Mouse (Mus musculus) ES-E14 (cell line): ENCODE measurements at regions not wholly inside any gene's neighbourhood (a gene's known extent, or its start where the extent isn't known, plus 50 kb on each side); places are given as distances from the start of the nearest gene placed in this dataset.

Experiments used
- DNase-seq: peaks from one replicate; pipeline ENCODE4 v3.0.0-alpha.2; 2013; ENCODE audit warnings: low read depth, low spot score
- H3K27ac ChIP-seq: 2 replicates; pipeline ENCODE4 v1.5.1; 2012; ENCODE audit warnings: low read depth, mild to moderate bottlenecking, low read length, moderate library complexity, mixed read lengths; ENCODE audit not compliant: poor library complexity, insufficient read depth, severe bottlenecking
- H3K36me3 ChIP-seq: 2 replicates; pipeline ENCODE4 v1.6.1; 2012; ENCODE audit warnings: mild to moderate bottlenecking, low read length, moderate library complexity, mixed read lengths; ENCODE audit not compliant: control insufficient read depth, poor library complexity, insufficient read depth, severe bottlenecking
- H3K4me1 ChIP-seq, 2 experiments: fragments of 150-350 bp in 1 of 2; sonication (generic) in 1 of 2; 2 replicates each; pipeline ENCODE4 v1.6.1; 2012; ENCODE audit warnings: low read length in 2 of 2, mild to moderate bottlenecking in 1 of 2, mixed read lengths in 1 of 2; ENCODE audit not compliant: control insufficient read depth in 2 of 2, insufficient read depth in 2 of 2, poor library complexity in 1 of 2
- H3K4me3 ChIP-seq, 2 experiments: fragments of 150-350 bp in 1 of 2; sonication (generic) in 1 of 2; 2 replicates each; pipeline ENCODE4 v1.5.1; 2012; ENCODE audit warnings: low read length in 2 of 2, low read depth in 1 of 2, mild to moderate bottlenecking in 1 of 2, mixed read lengths in 1 of 2; ENCODE audit not compliant: insufficient read depth in 1 of 2, poor library complexity in 1 of 2, severe bottlenecking in 1 of 2
- H3K9ac ChIP-seq: 2 replicates; pipeline ENCODE4 v1.6.1; 2012; ENCODE audit warnings: low read depth, mild to moderate bottlenecking, low read length, mixed read lengths; ENCODE audit not compliant: poor library complexity, insufficient read depth, severe bottlenecking
- H3K9me3 ChIP-seq: fragments of 150-350 bp; sonication (generic); 2 replicates; pipeline ENCODE4 v1.6.1; 2012; ENCODE audit warnings: low read depth, mild to moderate bottlenecking, low read length; ENCODE audit not compliant: control insufficient read depth, insufficient read depth
- CHD2 ChIP-seq: IDR thresholded peaks from 2 replicates; pipeline ENCODE4 v1.6.1; 2014; ENCODE audit warnings: mild to moderate bottlenecking, low read depth, low read length, inconsistent platforms
- HCFC1 ChIP-seq: IDR thresholded peaks from 2 replicates; pipeline ENCODE4 v1.6.1; 2012; ENCODE audit warnings: low read length, inconsistent platforms, borderline replicate concordance; ENCODE audit not compliant: insufficient read depth
- MAFK ChIP-seq: IDR thresholded peaks from 2 replicates; pipeline ENCODE4 v1.6.1; 2014; ENCODE audit warnings: mild to moderate bottlenecking, low read depth, low read length, inconsistent platforms; ENCODE audit not compliant: insufficient read depth
- ZC3H11A ChIP-seq: IDR thresholded peaks from 2 replicates; pipeline ENCODE4 v1.6.1; 2012; ENCODE audit warnings: low read depth, mild to moderate bottlenecking, inconsistent platforms, low read length, borderline replicate concordance
- ZNF384 ChIP-seq: IDR thresholded peaks from 2 replicates; pipeline ENCODE4 v1.6.1; 2012; ENCODE audit warnings: low read depth, low read length, inconsistent platforms
- in situ Hi-C, 2 experiments: fragments of 600-800 bp; cut with MboI; formaldehyde crosslinking; loops; one replicate each; pipeline ENCODE4 v1.15.1; 2025; ENCODE audit warnings: low sequenced_read_pairs in 2 of 2, inconsistent platforms in 1 of 2; ENCODE audit not compliant: unreplicated experiment in 2 of 2

DNA sequence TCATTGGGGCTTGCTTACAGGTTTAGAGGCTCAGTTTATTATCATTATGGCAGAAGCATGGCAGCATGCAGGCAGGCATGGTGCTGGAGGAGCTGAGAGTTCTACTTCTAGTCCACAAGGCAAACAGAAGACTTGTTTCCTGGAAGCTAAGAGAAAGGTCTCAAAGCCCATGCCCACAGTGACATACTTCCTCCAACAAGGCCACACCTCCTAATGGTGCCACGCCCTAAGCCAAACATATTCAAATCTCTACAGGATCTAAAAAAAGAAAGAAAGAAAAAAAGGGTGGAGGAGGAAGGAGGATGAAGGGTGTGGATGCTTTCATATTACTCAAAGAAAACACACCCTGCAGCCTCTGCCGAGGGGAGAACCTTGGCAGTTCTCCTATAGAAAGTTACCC is 146.3 kb upstream of the Nabp1 start:
- Histone ChIP-seq H3K9me3 (no peaks in the 10 kb centered on the region), H3K27ac (peak overlapping the region; percentile 81), H3K4me3 (peak overlapping the region; percentile 33 to 71; a peak in 3 of 4 replicates), H3K9ac (peak overlapping the region; percentile 20; the same call in 1 of the 2 replicates), H3K4me1 (peaks cover 8 to 12% of the 10 kb centered on the region in 2 experiments), H3K36me3 (no peaks in the 10 kb centered on the region)
- in situ Hi-C loops: no loop called here
- DNase-seq: peak; percentile 58
- TF ChIP-seq ZNF384: no peak
- TF ChIP-seq MAFK: no peak
- no peak for TF ChIP-seq HCFC1
- TF ChIP-seq ZC3H11A: no peak
- no peak for TF ChIP-seq CHD2

- peaks cover 8 to 12% of the 10 kb centered on the region in 2 experiments for H3K4me1 ChIP-seq
- H3K27ac ChIP-seq: no peak overlapping the region; the same call in 1 of the 2 replicates
- no peaks in the 10 kb centered on the region for H3K9me3 ChIP-seq
- in situ Hi-C loops: no loop called here
- no peaks in the 10 kb centered on the region for H3K36me3 ChIP-seq
- peak overlapping the region in 1 of 2 experiments; percentile 71; a peak in 1 of 4 replicates for H3K4me3 ChIP-seq
- DNase-seq: no peak
- TF ChIP-seq MAFK (no peak), HCFC1 (no peak), CHD2 (no peak), ZNF384 (no peak), ZC3H11A (no peak)
- no peak overlapping the region for H3K9ac ChIP-seq
These were observed 144.8 kb upstream of the Nabp1 start for GRCm38 (mm10) chr1:51622986-51623385.

DNA sequence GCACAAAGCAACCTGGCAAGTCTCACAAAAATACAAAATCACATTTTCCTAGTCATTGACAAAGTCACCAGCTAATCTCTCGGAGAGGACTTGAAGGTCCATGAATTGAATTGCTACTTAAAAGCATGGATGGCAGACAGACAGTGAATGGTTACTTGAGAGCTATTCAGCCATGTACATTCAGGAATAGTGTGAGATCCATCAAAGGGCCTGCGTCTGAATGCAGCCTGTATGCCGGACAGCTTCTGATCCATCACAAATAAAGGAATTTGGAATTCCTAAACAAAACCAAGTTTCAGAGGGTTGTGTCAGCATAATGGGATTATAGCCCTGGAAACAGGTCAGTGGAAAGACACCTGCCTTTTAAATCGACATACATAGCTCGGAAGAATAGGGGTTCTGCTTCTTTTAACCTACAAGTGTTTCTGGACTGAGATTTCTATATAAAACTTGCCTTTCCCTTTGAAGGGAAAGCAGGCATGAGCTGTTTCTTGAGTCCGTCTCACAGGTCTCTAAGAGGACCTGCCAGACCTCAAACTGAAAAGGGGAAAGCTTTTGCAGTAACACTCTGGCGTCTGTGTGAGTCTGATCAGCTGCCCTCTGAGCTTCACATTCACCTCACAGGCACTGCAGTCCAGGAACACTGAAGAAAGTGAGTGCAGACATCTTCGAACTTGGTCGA is 144.1 kb upstream of the Nabp1 start:
- no peak for DNase-seq
- in situ Hi-C loops: no loop called here

DNA sequence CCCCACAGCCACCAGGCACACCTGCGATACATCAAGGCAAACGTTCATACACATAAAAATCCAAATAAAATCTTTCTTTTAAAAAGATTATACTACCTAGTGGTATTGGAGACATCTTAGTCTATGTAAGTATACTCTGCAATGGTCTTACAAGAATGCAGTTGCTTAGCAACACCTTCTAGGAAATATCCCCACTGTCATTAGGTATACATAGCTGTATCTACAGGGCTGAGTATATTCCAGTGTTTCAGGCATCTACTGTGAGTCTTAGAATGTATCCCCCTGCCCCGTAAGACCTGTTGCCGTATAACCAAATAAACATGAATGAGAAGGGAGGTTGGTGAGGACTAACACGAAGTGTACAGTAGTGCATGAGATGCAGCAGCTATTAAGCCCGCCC is 142.8 kb upstream of the Nabp1 start:
- in situ Hi-C loops: no loop called here

More for the DNA sequence above, 144.1 kb upstream of the Nabp1 start:
- peaks cover 8 to 12% of the 10 kb centered on the region in 2 experiments for H3K4me1 ChIP-seq
- H3K36me3 ChIP-seq: no peaks in the 10 kb centered on the region
- no peak overlapping the region for H3K4me3 ChIP-seq
- TF ChIP-seq HCFC1 (no peak), CHD2 (no peak), MAFK (no peak), ZC3H11A (no peak)
- no peaks in the 10 kb centered on the region for H3K9me3 ChIP-seq
- H3K27ac ChIP-seq: no peak overlapping the region; the same call in 1 of the 2 replicates
- H3K9ac ChIP-seq: no peak overlapping the region

More for the DNA sequence above, 142.8 kb upstream of the Nabp1 start:
- no peak overlapping the region for H3K9ac ChIP-seq
- H3K9me3 ChIP-seq: no peaks in the 10 kb centered on the region
- no peaks in the 10 kb centered on the region for H3K36me3 ChIP-seq
- TF ChIP-seq ZNF384 (no peak), CHD2 (no peak), ZC3H11A (no peak), MAFK (no peak), HCFC1 (no peak)
- no peak overlapping the region for H3K27ac ChIP-seq
- peaks cover 8 to 12% of the 10 kb centered on the region in 2 experiments for H3K4me1 ChIP-seq
- DNase-seq: no peak
- H3K4me3 ChIP-seq: no peak overlapping the region
